Mouse (Mus musculus) liver, embryonic 12.5 days (tissue): Measurements from ENCODE around the gene Gcnt2. TPM values are rescaled to one million over a fixed set of nuclear protein-coding genes. Genes with fewer than 3 reads are reported as not detected.
"Not testable (repeated sequence)": the region's sequence is repeated elsewhere in the genome, so short reads cannot be mapped to it uniquely, and the experiment has no call there.

Source experiments
- ATAC-seq: fragments of 200-750 bp; cut with Nextera tagmentation; 2 replicates; pipeline ENCODE4 v1.8.0; 2017; ENCODE audit warnings: moderate number of reproducible peaks, mild to moderate bottlenecking, moderate library complexity
- H3K27ac ChIP-seq: fragments of 300-500 bp; sonication (generic); 2 replicates; pipeline ENCODE4 v1.5.1; 2016; ENCODE audit warnings: mild to moderate bottlenecking
- H3K27me3 ChIP-seq: fragments of 300-500 bp; sonication (generic); replicated peaks from 2 replicates; pipeline ENCODE4 v1.6.1; 2016; ENCODE audit warnings: mild to moderate bottlenecking, moderate library complexity
- H3K36me3 ChIP-seq: fragments of 300-500 bp; sonication (generic); 2 replicates; pipeline ENCODE4 v1.6.1; 2016; ENCODE audit warnings: mild to moderate bottlenecking, moderate library complexity
- H3K4me1 ChIP-seq: fragments of 300-500 bp; sonication (generic); 2 replicates; pipeline ENCODE4 v1.6.1; 2016
- H3K4me2 ChIP-seq: fragments of 300-500 bp; sonication (generic); 2 replicates; pipeline ENCODE4 v1.6.1; 2016; ENCODE audit warnings: mild to moderate bottlenecking, moderate library complexity
- H3K4me3 ChIP-seq: fragments of 300-500 bp; sonication (generic); 2 replicates; pipeline ENCODE4 v1.5.1; 2016; ENCODE audit warnings: mild to moderate bottlenecking, moderate library complexity
- H3K9ac ChIP-seq: fragments of 300-500 bp; sonication (generic); 2 replicates; pipeline ENCODE4 v1.6.1; 2016; ENCODE audit warnings: mild to moderate bottlenecking, moderate library complexity
- H3K9me3 ChIP-seq: fragments of 300-500 bp; sonication (generic); replicated peaks from 2 replicates; pipeline ENCODE4 v1.6.1; 2016; ENCODE audit warnings: mild to moderate bottlenecking, moderate library complexity
- WGBS: fragments of 180-500 bp; shearing (Covaris S2); methylation state at CpG from one replicate; pipeline ENCODE4 v1.1.7; 2016; ENCODE audit not compliant: insufficient replicate concordance; 5-methylcytosine and 5-hydroxymethylcytosine counted together
- polyA plus RNA-seq: library from polyadenylated mRNA; unstranded; fragments of >200 nt; fragmentation: Nextera tagmentation; extraction: Ambion mirVana; gene quantifications from 2 replicates; pipeline ENCODE4 v1.2.1, GENCODE M21; 2016

Gene Gcnt2
- polyA plus RNA-seq, 1 experiment from 2014 or later, result 1.5 TPM

DNA sequence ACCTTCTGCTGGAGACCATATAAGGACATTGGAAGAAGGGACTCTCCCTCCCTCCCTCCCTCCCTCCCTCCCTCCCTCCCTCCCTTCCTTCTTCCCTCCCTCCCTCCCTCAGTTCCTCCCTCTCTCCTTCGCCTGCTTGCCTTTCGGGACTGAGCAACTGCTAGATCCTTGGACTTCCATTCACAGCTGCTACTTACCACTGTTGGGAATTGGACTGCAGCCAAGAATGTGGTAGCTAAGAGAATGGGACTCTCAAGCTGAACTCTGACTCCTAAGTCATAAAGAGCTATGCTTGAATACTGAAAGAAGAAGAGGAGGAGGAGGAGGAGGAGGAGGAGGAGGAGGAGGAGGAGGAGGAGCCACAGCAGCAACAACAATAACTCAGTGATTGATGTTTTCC, 72.3 kb downstream of the Gcnt2 start:
- H3K27ac ChIP-seq, H3K4me3 ChIP-seq, H3K36me3 ChIP-seq, H3K4me2 ChIP-seq, H3K4me1 ChIP-seq, H3K9ac ChIP-seq, H3K27me3 ChIP-seq, ATAC-seq, H3K9me3 ChIP-seq: not testable (repeated sequence)
- 60% methylated on average over 1 of the region's 2 CpGs for WGBS

- WGBS, result 71% methylated on average over 5 of the region's 5 CpGs
- no peaks in the 10 kb centered on the region for H3K27me3 ChIP-seq
- no peaks in the 10 kb centered on the region for H3K36me3 ChIP-seq
- H3K4me1 ChIP-seq, result 0 out of 2 replicates have a peak, but pooled peaks cover 3% of the 10 kb centered on the region
- H3K27ac ChIP-seq, result no peak overlapping the region
- no peak for ATAC-seq
- no peak overlapping the region for H3K4me2 ChIP-seq
- H3K4me3 ChIP-seq, result no peak overlapping the region
- H3K9ac ChIP-seq, result no peak overlapping the region
- H3K9me3 ChIP-seq, result no peaks in the 10 kb centered on the region
These were observed 73.0 kb downstream of the Gcnt2 start for GRCm38 (mm10) chr13:40932573-40932972.

DNA sequence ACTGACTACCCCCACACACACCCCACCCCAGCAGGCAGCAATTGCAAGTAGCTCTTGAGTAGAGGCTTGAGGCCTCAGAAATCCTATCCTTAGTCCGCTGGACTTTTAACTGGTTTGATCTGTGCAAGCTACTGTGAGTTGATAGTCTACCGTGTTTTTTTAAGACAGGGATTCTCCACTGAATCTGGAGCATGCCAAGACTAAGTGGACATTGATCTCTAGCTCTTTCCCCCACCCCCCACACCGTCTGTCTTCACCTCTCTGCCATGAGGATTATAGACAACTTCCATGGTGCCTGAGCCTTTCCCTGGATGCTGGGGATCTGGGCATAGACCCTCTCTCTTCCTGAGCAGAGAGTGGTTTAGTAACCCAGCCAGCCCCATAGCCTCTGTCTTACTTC, 74.8 kb downstream of the Gcnt2 start:
- Histone ChIP-seq H3K4me3 (no peak overlapping the region), H3K36me3 (no peaks in the 10 kb centered on the region), H3K9ac (no peak overlapping the region), H3K4me2 (no peak overlapping the region), H3K4me1 (0 out of 2 replicates have a peak, but pooled peaks cover 3% of the 10 kb centered on the region), H3K9me3 (no peaks in the 10 kb centered on the region), H3K27ac (no peak overlapping the region), H3K27me3 (no peaks in the 10 kb centered on the region)
- no peak for ATAC-seq
- WGBS, result 54% methylated on average over 3 of the region's 3 CpGs

GRCm38 (mm10) chr13:40937586-40937985, 78.0 kb downstream of the Gcnt2 start:
- H3K4me2 ChIP-seq, result no peak overlapping the region
- no peak overlapping the region for H3K27ac ChIP-seq
- H3K4me3 ChIP-seq, result no peak overlapping the region
- no peak overlapping the region for H3K9ac ChIP-seq
- no peak for ATAC-seq
- 0 out of 2 replicates have a peak, but pooled peaks cover 2% of the 10 kb centered on the region for H3K4me1 ChIP-seq
- no peaks in the 10 kb centered on the region for H3K9me3 ChIP-seq
- no peaks in the 10 kb centered on the region for H3K27me3 ChIP-seq
- 72% methylated on average over 5 of the region's 5 CpGs for WGBS
- no peaks in the 10 kb centered on the region for H3K36me3 ChIP-seq

- Histone ChIP-seq H3K27ac (no peak overlapping the region), H3K36me3 (no peaks in the 10 kb centered on the region)
- no peak for ATAC-seq
These were observed 79.2 kb downstream of the Gcnt2 start for GRCm38 (mm10) chr13:40938485-40939357.

DNA sequence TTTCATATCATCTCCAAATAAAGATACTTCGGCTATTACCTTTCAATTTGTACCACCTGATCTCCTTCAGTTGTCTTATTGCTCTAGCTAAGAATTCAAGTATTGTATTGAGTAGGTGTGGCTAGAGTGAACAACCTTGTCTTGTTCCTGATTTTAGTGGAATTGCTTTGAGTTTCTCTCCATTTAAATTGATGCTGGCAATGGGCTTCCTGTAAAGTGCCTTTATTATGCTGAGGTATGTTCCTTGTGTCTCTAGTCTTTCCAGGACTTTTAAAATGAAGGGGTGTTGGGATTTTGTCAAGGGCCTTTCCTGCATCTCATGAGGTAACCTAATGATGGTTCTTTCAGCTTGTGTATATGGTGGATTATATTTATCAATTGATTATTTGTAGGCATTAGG, 83.5 kb downstream of the Gcnt2 start:
- no peaks in the 10 kb centered on the region for H3K36me3 ChIP-seq

More at GRCm38 (mm10) chr13:40938485-40939357, 79.2 kb downstream of the Gcnt2 start:
- 70% methylated on average over 11 of the region's 11 CpGs for WGBS
- H3K9ac ChIP-seq, result no peak overlapping the region
- H3K4me1 ChIP-seq, result no peaks in the 10 kb centered on the region
- H3K27me3 ChIP-seq, result no peaks in the 10 kb centered on the region
- H3K9me3 ChIP-seq, result no peaks in the 10 kb centered on the region
- H3K4me3 ChIP-seq, result no peak overlapping the region
- no peak overlapping the region for H3K4me2 ChIP-seq

GRCm38 (mm10) chr13:40943936-40944335, 84.4 kb downstream of the Gcnt2 start:
- no peak for ATAC-seq

More for the DNA sequence above, 83.5 kb downstream of the Gcnt2 start:
- ATAC-seq, result no peak
- WGBS, result 67% methylated on average over 1 of the region's 1 CpGs
- Histone ChIP-seq H3K4me1 (peaks cover 12% of the 10 kb centered on the region), H3K4me3 (no peak overlapping the region), H3K4me2 (no peak overlapping the region), H3K9ac (no peak overlapping the region), H3K27ac (no peak overlapping the region), H3K27me3 (no peaks in the 10 kb centered on the region), H3K9me3 (no peaks in the 10 kb centered on the region)

DNA sequence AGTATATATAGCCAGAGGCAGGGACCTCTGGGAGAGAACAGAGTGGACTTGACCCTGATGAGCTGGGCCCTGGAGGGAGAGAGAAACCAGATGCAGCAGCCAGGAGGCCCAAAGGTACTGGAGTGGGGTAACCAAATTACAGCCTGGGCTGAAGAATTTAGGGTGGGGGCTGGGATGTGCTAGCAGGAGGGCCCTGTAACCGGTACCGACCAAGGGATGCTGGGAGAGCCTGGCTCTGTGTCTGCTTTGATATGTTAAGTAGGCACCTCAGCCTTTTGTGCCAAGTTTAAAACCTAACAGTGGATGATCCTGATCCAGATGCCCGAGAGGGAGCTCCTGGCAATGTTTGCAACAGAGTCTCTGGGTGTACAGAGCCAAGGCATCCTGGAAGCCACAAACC, 84.8 kb downstream of the Gcnt2 start:
- 31% methylated on average over 3 of the region's 3 CpGs for WGBS
- H3K27me3 ChIP-seq, result no peaks in the 10 kb centered on the region
- no peak for ATAC-seq

More at GRCm38 (mm10) chr13:40943936-40944335, 84.4 kb downstream of the Gcnt2 start:
- no peak overlapping the region for H3K27ac ChIP-seq
- H3K9ac ChIP-seq, result no peak overlapping the region
- H3K9me3 ChIP-seq, result no peaks in the 10 kb centered on the region
- no peaks in the 10 kb centered on the region for H3K27me3 ChIP-seq
- no peaks in the 10 kb centered on the region for H3K36me3 ChIP-seq
- peaks cover 13% of the 10 kb centered on the region for H3K4me1 ChIP-seq
- no peak overlapping the region for H3K4me3 ChIP-seq
- no peak overlapping the region for H3K4me2 ChIP-seq
- WGBS, result 15% methylated on average over 5 of the region's 5 CpGs

GRCm38 (mm10) chr13:40946513-40946912, 87.0 kb downstream of the Gcnt2 start:
- WGBS, result 23% methylated on average over 3 of the region's 3 CpGs
- Histone ChIP-seq H3K9me3 (no peaks in the 10 kb centered on the region), H3K27me3 (no peaks in the 10 kb centered on the region), H3K36me3 (no peaks in the 10 kb centered on the region), H3K4me2 (no peak overlapping the region), H3K9ac (no peak overlapping the region), H3K27ac (no peak overlapping the region), H3K4me3 (no peak overlapping the region), H3K4me1 (peaks cover 13% of the 10 kb centered on the region)
- no peak for ATAC-seq

More for the DNA sequence above, 84.8 kb downstream of the Gcnt2 start:
- H3K36me3 ChIP-seq, result no peaks in the 10 kb centered on the region
- no peaks in the 10 kb centered on the region for H3K9me3 ChIP-seq
- no peak overlapping the region for H3K27ac ChIP-seq
- no peak overlapping the region for H3K9ac ChIP-seq
- H3K4me2 ChIP-seq, result no peak overlapping the region
- peaks cover 13% of the 10 kb centered on the region for H3K4me1 ChIP-seq
- no peak overlapping the region for H3K4me3 ChIP-seq

- H3K4me1 ChIP-seq, result peaks cover 13% of the 10 kb centered on the region
- no peaks in the 10 kb centered on the region for H3K36me3 ChIP-seq
- H3K4me2 ChIP-seq, result no peak overlapping the region
- H3K27me3 ChIP-seq, result no peaks in the 10 kb centered on the region
- H3K9me3 ChIP-seq, result no peaks in the 10 kb centered on the region
- no peak for ATAC-seq
- no peak overlapping the region for H3K9ac ChIP-seq
- H3K4me3 ChIP-seq, result no peak overlapping the region
- 58% methylated on average over 7 of the region's 7 CpGs for WGBS
- H3K27ac ChIP-seq, result no peak overlapping the region
These were observed 88.1 kb downstream of the Gcnt2 start for GRCm38 (mm10) chr13:40947538-40948205.

DNA sequence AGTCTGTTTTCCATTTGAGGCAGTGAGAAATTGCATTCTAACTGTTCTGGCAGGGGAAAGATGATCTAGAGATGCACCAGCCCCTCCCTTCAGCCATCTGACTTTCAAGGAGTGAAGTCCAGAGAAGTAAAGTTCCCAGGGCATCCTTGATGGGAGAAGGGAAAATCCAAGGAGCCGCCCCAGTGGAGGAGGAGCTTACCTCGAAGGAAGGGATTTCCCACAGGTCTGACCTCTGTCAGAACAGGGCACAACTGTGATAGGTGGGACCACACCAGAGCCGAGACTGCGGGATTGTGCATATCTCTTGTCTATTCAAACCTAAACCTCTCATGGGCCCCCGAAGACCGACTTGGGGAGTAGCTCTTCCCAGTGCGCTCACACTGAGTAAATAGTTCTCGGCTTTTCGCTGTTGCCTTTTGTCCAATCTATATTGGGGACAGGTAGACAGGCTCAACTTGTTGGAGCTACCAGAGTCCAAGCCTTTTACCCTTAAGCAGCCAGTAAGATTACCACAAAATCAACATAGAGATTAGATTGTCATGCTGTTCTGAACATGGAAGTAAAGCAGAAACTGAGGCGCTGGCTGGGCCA, 91.9 kb downstream of the Gcnt2 start:
- no peak for ATAC-seq
- Histone ChIP-seq H3K27ac (no peak overlapping the region), H3K9ac (no peak overlapping the region), H3K4me1 (peaks cover 8% of the 10 kb centered on the region), H3K27me3 (no peaks in the 10 kb centered on the region), H3K36me3 (no peaks in the 10 kb centered on the region), H3K4me3 (no peak overlapping the region), H3K4me2 (no peak overlapping the region), H3K9me3 (no peaks in the 10 kb centered on the region)
- WGBS, result 68% methylated on average over 10 of the region's 10 CpGs

DNA sequence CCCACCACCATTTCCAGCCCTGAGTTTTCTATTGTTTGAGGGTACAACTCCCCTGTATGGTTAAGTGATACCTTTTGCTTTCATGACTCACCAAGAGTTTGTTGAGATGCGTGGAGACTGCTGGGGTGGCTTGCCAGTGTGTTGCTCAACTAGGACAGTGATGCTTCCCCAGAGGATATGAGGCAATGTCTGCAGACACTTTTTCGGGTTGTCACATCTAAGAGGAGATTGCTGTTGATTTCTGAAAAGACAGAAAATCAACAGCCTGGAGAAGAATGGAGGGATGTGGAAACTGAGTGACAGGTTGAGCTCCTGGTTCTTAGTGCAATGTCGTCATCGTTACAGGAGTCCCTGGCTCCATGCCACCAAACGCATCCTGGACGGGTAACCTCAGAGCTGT, 93.7 kb downstream of the Gcnt2 start:
- no peak overlapping the region for H3K4me3 ChIP-seq
- no peak for ATAC-seq
- no peak overlapping the region for H3K9ac ChIP-seq
- no peaks in the 10 kb centered on the region for H3K27me3 ChIP-seq
- H3K9me3 ChIP-seq, result no peaks in the 10 kb centered on the region
- H3K4me1 ChIP-seq, result no peaks in the 10 kb centered on the region
- H3K27ac ChIP-seq, result no peak overlapping the region
- H3K36me3 ChIP-seq, result no peaks in the 10 kb centered on the region
- H3K4me2 ChIP-seq, result no peak overlapping the region
- 63% methylated on average over 6 of the region's 6 CpGs for WGBS
